Mouse (Mus musculus) stomach, embryonic 16.5 days (tissue): Measurements from ENCODE around the gene Ccdc162. TPM values are rescaled to one million over a fixed set of nuclear protein-coding genes. Genes with fewer than 3 reads are reported as not detected.

Experiments
- ATAC-seq: fragments of 200-750 bp; cut with Nextera tagmentation; 2 replicates; pipeline ENCODE4 v1.8.0; 2017; ENCODE audit warnings: moderate number of reproducible peaks, moderate TSS enrichment; ENCODE audit not compliant: insufficient read depth, low FRiP score
- H3K27ac ChIP-seq: fragments of 300-500 bp; sonication (generic); 2 replicates; pipeline ENCODE4 v1.5.1; 2014; ENCODE audit warnings: low read length
- H3K27me3 ChIP-seq: fragments of 300-500 bp; sonication (generic); 2 replicates; pipeline ENCODE4 v1.6.1; 2014; ENCODE audit warnings: low read length, control low read depth, mixed read lengths; ENCODE audit not compliant: control insufficient read depth, insufficient read depth
- H3K36me3 ChIP-seq: fragments of 300-500 bp; sonication (generic); 2 replicates; pipeline ENCODE4 v1.6.1; 2014; ENCODE audit warnings: low read length; ENCODE audit not compliant: control insufficient read depth, insufficient read depth
- H3K4me1 ChIP-seq: fragments of 300-500 bp; sonication (generic); 2 replicates; pipeline ENCODE4 v1.6.1; 2014; ENCODE audit warnings: low read length, control low read depth, mixed read lengths; ENCODE audit not compliant: control insufficient read depth, insufficient read depth
- H3K4me2 ChIP-seq: fragments of 300-500 bp; sonication (generic); 2 replicates; pipeline ENCODE4 v1.6.1; 2014; ENCODE audit warnings: low read depth, low read length, mixed read lengths
- H3K4me3 ChIP-seq: fragments of 300-500 bp; sonication (generic); replicated peaks from 2 replicates; pipeline ENCODE4 v1.5.1; 2014; ENCODE audit warnings: mild to moderate bottlenecking, low read length
- H3K9ac ChIP-seq: fragments of 300-500 bp; sonication (generic); 2 replicates; pipeline ENCODE4 v1.6.1; 2014; ENCODE audit warnings: low read length
- H3K9me3 ChIP-seq: fragments of 300-500 bp; sonication (generic); replicated peaks from 2 replicates; pipeline ENCODE4 v1.6.1; 2016; ENCODE audit warnings: low read length, control low read depth; ENCODE audit not compliant: control insufficient read depth
- WGBS: fragments of 180-500 bp; shearing (Covaris S2); extraction: QIAGEN DNeasy Blood & Tissue Kit; methylation state at CpG from one replicate; pipeline ENCODE4 v1.1.7; 2014; 5-methylcytosine and 5-hydroxymethylcytosine counted together
- polyA plus RNA-seq: library from polyadenylated mRNA; unstranded; fragments of >200 nt; fragmentation: Nextera tagmentation; extraction: Ambion mirVana; gene quantifications from 2 replicates; pipeline ENCODE4 v1.2.1, GENCODE M21; 2015

Gene Ccdc162
- polyA plus RNA-seq, 1 experiment from 2014 or later, result 1.0 TPM

DNA sequence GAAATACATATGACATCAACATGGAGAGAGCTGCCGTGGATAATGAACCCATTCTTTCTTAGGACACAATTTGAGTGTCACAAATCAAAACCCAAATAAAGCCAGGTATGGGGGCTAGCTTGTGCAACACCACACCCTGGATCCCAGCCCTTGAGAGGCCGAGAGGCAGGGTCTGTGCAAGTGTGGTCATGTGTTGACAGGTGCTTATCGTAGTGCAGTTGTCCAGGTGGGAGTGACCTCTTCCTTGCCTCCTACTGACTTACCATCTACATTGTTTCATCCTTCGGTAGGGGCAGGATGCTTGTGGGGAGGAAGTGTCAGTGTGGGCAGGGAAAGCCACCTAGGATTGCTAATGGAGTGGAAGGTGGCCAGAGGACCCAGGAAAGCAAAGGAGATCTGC is 115.1 kb downstream of the Ccdc162 start:
- H3K27ac ChIP-seq, result no peak overlapping the region
- H3K4me1 ChIP-seq, result peaks cover 5% of the 10 kb centered on the region; the same call in 1 of the 2 replicates
- WGBS, result 68% methylated on average over 4 of the region's 4 CpGs
- no peak overlapping the region for H3K9ac ChIP-seq
- no peak overlapping the region for H3K4me2 ChIP-seq
- no peaks in the 10 kb centered on the region for H3K36me3 ChIP-seq
- no peaks in the 10 kb centered on the region for H3K27me3 ChIP-seq
- no peak for ATAC-seq
- no peak overlapping the region for H3K4me3 ChIP-seq
- H3K9me3 ChIP-seq, result no peaks in the 10 kb centered on the region

DNA sequence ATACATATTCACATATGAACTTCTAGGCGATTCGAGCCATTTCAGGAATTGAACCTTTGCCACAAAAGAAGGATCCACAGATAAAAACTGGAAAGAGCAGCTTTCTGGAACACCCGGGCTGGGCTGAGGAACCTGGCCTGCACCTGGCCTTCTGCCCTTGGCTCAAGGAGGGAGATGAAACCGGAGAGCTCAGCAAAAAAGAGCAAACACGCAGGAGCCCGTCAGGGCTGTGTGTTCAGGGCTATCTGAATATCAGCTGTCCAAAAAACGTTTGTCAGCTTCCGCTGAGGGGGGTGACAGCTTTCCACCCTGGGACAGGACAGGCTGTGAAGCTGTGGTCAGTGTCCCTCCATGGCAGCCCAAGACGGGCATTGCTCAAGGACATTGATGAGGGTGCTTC is 117.4 kb downstream of the Ccdc162 start:
- H3K36me3 ChIP-seq, result no peaks in the 10 kb centered on the region
- ATAC-seq, result no peak
- peaks cover 9% of the 10 kb centered on the region; the same call in 1 of the 2 replicates for H3K4me1 ChIP-seq
- no peak overlapping the region for H3K27ac ChIP-seq
- H3K9ac ChIP-seq, result no peak overlapping the region
- H3K9me3 ChIP-seq, result no peaks in the 10 kb centered on the region
- no peak overlapping the region for H3K4me2 ChIP-seq
- no peak overlapping the region for H3K4me3 ChIP-seq
- 56% methylated on average over 9 of the region's 9 CpGs for WGBS
- no peaks in the 10 kb centered on the region for H3K27me3 ChIP-seq

- Histone ChIP-seq H3K36me3 (no peaks in the 10 kb centered on the region), H3K4me3 (no peak overlapping the region), H3K9ac (no peak overlapping the region), H3K27me3 (no peaks in the 10 kb centered on the region), H3K9me3 (no peaks in the 10 kb centered on the region), H3K4me1 (peaks cover 9% of the 10 kb centered on the region; the same call in 1 of the 2 replicates), H3K4me2 (no peak overlapping the region), H3K27ac (no peak overlapping the region)
- 33% methylated on average over 9 of the region's 9 CpGs for WGBS
- no peak for ATAC-seq
Measured at GRCm38 (mm10) chr10:41598221-41598620, 118.2 kb downstream of the Ccdc162 start.

DNA sequence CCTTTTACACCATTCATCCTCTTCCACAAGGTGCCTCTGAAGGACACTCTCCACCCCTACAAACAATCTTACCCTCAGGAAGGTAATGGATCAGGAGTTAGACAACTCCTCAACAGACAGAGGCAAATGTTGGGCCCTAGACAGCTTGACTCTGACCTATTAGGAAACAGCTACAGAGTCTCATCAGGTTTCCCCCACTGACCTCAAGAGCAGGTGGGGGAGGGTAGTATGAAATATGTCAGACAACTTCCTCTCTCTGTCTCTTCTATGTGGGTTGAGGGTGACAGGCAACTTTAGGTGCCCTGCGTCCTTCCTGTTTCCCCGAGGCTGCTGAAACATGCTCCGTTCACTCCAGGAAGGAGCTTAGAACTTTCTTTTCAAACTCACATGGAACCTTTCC is 120.9 kb downstream of the Ccdc162 start:
- ATAC-seq, result no peak
- Histone ChIP-seq H3K4me1 (peaks cover 9% of the 10 kb centered on the region; the same call in 1 of the 2 replicates), H3K9ac (no peak overlapping the region), H3K27me3 (no peaks in the 10 kb centered on the region), H3K4me3 (no peak overlapping the region), H3K27ac (no peak overlapping the region), H3K36me3 (no peaks in the 10 kb centered on the region), H3K9me3 (no peaks in the 10 kb centered on the region), H3K4me2 (no peak overlapping the region)
- WGBS, result 68% methylated on average over 3 of the region's 3 CpGs

DNA sequence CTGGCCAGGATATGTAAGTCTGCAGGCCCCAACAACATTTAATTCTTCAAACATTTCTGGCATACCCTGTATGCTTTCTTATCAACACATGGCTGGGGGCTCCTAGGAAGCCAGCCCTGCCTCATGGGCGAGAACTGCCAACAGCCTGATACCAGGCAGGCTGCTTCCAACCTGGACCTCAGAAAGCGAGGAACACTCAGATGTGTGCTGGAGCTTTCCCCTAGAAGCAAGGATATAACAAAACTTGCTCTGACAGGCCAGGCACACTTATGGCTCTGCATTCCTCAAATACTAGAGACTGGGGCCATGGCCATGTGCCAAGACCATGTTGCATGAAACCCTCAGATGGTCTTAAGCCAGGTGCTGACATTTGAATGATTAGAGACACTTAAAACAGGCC is 121.5 kb downstream of the Ccdc162 start:
- Histone ChIP-seq H3K9ac (no peak overlapping the region), H3K27me3 (no peaks in the 10 kb centered on the region), H3K27ac (peak overlapping the region; percentile 2; the same call in 1 of the 2 replicates), H3K4me1 (peaks cover 9% of the 10 kb centered on the region; the same call in 1 of the 2 replicates), H3K4me3 (no peak overlapping the region), H3K9me3 (no peaks in the 10 kb centered on the region), H3K36me3 (no peaks in the 10 kb centered on the region), H3K4me2 (no peak overlapping the region)
- peak; percentile 47; the same call in 1 of the 2 replicates for ATAC-seq
- 39% methylated on average over 2 of the region's 2 CpGs for WGBS

- Histone ChIP-seq H3K9me3 (no peaks in the 10 kb centered on the region), H3K36me3 (no peaks in the 10 kb centered on the region), H3K4me1 (peaks cover 9% of the 10 kb centered on the region; the same call in 1 of the 2 replicates), H3K9ac (no peak overlapping the region), H3K4me3 (no peak overlapping the region), H3K27me3 (no peaks in the 10 kb centered on the region), H3K4me2 (no peak overlapping the region), H3K27ac (no peak overlapping the region)
- WGBS, result 84% methylated on average over 8 of the region's 8 CpGs
- ATAC-seq, result no peak
Measured at GRCm38 (mm10) chr10:41594433-41594832, 122.0 kb downstream of the Ccdc162 start.

DNA sequence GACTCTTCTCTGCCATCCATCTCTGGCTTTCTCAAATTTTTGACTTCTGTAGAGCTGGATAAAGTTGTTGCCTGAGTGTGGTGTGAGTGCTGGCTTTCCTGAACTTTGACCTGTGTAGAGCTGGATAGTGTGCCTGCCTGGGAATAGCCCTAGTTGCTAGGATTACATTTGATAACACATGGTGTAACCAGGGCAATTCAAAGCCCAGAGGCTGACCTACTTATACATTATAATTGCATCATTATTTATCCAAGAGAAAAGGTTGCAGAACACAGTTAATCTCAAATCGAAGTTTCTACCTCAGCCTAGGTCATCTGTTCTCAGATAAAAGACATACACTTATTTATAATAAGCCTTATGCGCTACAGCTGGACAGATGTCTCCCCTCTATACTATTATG is 127.8 kb downstream of the Ccdc162 start:
- Histone ChIP-seq H3K36me3 (no peaks in the 10 kb centered on the region), H3K4me3 (no peak overlapping the region), H3K9me3 (no peaks in the 10 kb centered on the region), H3K9ac (no peak overlapping the region), H3K27me3 (no peaks in the 10 kb centered on the region), H3K4me2 (no peak overlapping the region), H3K27ac (no peak overlapping the region), H3K4me1 (no peaks in the 10 kb centered on the region)
- no peak for ATAC-seq
- 78% methylated on average over 2 of the region's 2 CpGs for WGBS

- H3K4me3 ChIP-seq, result no peak overlapping the region
- no peaks in the 10 kb centered on the region for H3K9me3 ChIP-seq
- H3K4me1 ChIP-seq, result peaks cover 7% of the 10 kb centered on the region; the same call in 1 of the 2 replicates
- 65% methylated on average over 18 of the region's 18 CpGs for WGBS
- H3K27me3 ChIP-seq, result no peaks in the 10 kb centered on the region
- no peak overlapping the region for H3K27ac ChIP-seq
- no peaks in the 10 kb centered on the region for H3K36me3 ChIP-seq
- H3K4me2 ChIP-seq, result no peak overlapping the region
- ATAC-seq, result no peak; the same call in 1 of the 2 replicates
- no peak overlapping the region for H3K9ac ChIP-seq
Measured at GRCm38 (mm10) chr10:41586947-41587852, 129.2 kb downstream of the Ccdc162 start.

DNA sequence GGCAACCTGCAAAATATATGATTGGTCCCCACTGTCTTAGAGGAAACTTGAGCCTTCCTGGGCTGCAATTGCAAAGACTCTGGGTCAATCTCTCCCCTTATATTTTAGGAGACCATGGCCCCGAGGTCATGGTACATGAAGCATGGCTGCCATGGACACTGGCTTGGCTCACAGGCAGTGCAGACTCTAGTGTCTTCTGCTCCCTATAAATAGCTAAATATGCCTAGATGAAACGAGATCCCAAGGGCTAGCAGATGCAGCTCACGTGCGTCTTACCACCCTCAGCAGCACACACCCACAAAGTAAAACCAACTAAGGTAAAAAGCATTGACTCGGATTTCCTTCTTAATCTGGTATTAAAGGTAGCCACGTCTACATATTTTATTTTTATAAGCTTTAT is 133.1 kb downstream of the Ccdc162 start:
- Histone ChIP-seq H3K4me3 (no peak overlapping the region), H3K9me3 (no peaks in the 10 kb centered on the region), H3K36me3 (no peaks in the 10 kb centered on the region), H3K27ac (no peak overlapping the region), H3K27me3 (no peaks in the 10 kb centered on the region), H3K4me2 (no peak overlapping the region), H3K4me1 (peaks cover 7% of the 10 kb centered on the region; the same call in 1 of the 2 replicates), H3K9ac (no peak overlapping the region)
- no peak for ATAC-seq
- WGBS, result 64% methylated on average over 6 of the region's 6 CpGs
